Mouse (Mus musculus) heart, postnatal 10 days (tissue): ENCODE measurements at regions not wholly inside any gene's neighbourhood (a gene's known extent, or its start where the extent isn't known, plus 50 kb on each side); places are given as distances from the start of the nearest gene placed in this dataset.
"Not testable (repeated sequence)": the region's sequence is repeated elsewhere in the genome, so short reads cannot be mapped to it uniquely, and the experiment has no call there.

Experiments used
- DNase-seq, 2 experiments: peaks; one replicate each; pipeline ENCODE4 v3.0.0; 2021
- intact Hi-C: fragments of 180-260 bp; cut with DNase I; formaldehyde crosslinking; loops from one replicate; pipeline ENCODE4 v1.15.1; 2025

DNA sequence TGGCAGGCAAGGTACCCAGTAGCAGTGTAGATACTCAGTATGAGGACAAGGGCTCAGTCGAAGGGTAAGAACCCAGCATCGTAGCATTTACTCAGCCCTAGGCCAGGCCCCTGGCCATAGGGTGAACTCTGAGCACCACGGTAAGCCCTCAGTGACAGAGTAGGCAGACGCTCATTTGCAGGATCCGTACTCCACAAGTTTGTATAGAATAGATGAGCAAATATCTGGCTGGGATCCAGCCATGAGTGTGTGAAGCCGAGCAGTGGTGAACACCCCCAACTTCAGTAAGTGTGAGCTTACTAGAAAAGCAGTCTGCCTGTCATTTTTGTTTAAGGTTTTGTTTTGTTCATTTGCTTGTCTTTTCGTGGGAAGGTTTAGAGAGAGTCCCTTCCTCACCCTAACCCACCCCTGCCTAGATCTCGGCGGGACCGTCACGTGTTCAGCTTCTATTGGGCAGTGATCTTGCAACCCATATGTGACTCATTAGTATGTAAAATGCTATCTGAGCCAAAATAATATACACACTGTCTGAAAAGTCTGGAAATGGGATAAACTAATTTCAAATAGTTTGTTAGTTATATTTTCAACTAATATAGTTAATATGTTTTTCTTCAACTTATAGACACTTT, 76.3 kb downstream of the Gm5447 start:
- intact Hi-C loops = no loop called here
- no peak for DNase-seq

DNA sequence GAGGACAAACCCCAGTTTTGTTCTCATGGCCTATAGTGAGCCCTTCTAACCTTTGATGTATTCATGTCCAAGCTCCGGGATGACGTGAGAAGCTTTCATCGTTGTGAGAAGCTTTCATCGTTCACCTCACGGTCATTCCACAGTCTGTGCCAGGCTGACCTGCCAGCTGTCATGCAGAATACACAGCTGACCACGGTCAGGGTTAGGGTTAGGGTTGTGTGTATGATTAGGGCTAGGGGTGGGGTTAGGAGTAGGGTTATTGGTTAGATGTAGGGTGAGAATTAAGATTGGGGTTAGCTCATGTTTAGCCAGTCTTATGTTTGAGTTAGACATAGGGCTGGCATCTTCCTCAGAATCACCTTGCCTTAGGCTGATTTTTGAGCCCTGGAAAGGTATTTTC, 77.6 kb downstream of the Gm5447 start:
- intact Hi-C loops, DNase-seq: not testable (repeated sequence)

DNA sequence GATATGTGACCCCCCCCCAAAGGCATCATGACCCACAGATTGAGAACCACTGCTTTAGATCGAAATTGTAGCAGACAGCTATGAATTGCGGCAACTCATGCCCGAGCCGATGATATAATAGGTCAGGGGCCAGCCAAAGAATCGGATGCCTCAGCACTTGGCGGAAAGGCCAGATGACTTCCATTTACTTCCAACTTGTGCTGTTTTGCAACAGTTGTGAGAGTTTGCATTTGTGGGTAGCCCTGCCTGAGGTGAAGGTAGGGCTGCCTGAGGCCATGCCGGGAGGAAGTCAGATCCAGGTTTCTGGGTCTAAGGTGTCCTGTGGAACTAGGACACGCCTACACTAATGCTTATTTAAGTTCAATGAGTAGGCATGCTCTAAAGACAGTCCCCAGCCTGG, 80.4 kb downstream of the Gm5447 start:
- intact Hi-C loops = no loop called here
- DNase-seq = no peak

GRCm38 (mm10) chr13:31055376-31056083, 81.5 kb downstream of the Gm5447 start:
- DNase-seq = no peak
- intact Hi-C loops = no loop called here

- intact Hi-C loops = no loop called here
Observed at GRCm38 (mm10) chr13:31056154-31056871, 82.3 kb downstream of the Gm5447 start.

DNA sequence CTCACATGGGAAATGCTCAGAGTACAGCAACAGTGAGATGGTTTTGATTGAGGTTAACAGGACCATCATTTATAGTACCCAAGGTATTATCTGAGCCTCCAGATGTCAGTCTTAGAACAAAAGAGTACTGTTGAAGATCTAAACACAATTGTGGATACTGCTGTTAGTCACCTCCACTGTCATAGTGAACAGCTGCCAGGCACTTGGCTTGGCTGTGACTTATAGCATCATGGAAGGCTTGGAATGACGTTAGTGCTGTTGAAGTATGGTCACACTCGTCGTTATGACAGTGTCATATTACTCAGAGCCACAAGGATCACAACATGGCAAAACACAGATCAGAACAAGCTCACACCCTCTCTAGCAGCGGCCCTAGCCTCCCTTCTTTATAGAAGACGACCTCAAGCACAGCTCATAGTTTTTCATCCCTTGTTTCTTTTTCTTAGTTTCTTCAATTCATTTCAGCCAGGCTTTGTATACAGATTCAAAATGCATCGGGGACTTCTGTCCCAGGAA, 87.0 kb downstream of the Gm5447 start:
- intact Hi-C loops = no loop called here
- no peak for DNase-seq

More at GRCm38 (mm10) chr13:31056154-31056871, 82.3 kb downstream of the Gm5447 start:
- DNase-seq = no peak

GRCm38 (mm10) chr13:31068343-31068742, 94.3 kb downstream of the Gm5447 start:
- DNase-seq = no peak
- intact Hi-C loops = no loop called here

- intact Hi-C loops = loop anchor here (10.0 kb wide), 1 partner anchor 192 kb away; no protein-coding TSS in a partner anchor
- DNase-seq = no peak
Observed at GRCm38 (mm10) chr13:31076541-31076940, 102.5 kb downstream of the Gm5447 start.

DNA sequence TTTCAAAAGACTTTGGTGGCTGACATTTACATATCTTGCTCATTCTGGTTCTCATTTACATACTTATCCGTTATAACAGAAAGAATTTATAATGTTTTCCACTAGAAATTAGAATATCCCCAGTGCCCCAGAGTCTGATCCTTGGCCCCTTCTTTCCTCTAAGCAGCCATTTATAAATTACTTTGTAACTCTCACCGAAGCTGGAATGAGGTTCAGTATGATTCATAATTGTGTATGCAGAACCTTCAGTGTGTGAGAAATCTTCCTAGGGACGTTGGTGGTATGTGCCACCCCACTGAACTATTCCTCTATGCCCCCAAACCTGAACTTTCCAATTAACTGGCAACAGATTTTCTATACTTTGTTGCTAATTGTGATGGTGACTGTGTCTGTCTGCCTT, 104.7 kb downstream of the Gm5447 start:
- intact Hi-C loops = loop anchor here (10.0 kb wide), 1 partner anchor 194 kb away; no protein-coding TSS in a partner anchor

GRCm38 (mm10) chr13:31080215-31080614, 106.2 kb downstream of the Gm5447 start:
- intact Hi-C loops = loop anchor here (5.0 kb wide), 2 partner anchors 178 to 477 kb away; partner anchors contain the start of genes A530084C06Rik and Foxq1
- DNase-seq = no peak

More for the DNA sequence above, 104.7 kb downstream of the Gm5447 start:
- DNase-seq = no peak

DNA sequence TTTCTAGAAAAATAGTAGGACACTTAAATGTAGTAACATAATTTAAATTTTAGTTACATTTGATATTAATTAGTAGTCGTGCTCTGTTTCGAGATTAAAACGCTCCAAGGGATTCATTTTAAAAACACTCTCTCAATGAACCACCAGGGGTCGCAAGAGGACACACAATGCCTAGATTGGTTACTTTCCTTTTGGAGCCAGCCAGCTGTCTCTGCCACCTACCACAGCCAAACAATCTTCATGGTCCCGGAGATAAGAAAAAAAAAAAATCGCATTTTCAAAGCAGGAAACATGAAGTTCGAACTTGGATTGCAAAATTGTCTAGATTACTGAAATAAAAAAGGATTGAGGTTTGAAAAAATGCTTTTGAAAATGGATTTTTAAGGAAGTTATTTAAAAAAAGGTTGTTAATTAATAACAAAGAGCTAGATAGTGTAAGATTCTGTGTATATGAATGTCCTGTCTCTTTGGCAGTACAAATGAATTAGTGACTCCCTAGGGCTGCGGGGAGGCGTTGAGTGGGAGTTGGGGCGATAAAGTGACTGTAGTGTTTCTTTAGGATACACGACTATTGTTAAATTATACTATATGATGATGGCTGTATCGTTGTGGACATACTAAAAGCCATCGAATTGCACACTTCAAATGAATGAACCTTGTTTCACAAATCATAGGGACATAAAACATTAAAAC, 108.6 kb downstream of the Gm5447 start:
- intact Hi-C loops = loop anchor here (1.0 to 5.0 kb wide), 4 partner anchors 180 to 577 kb away; partner anchors contain the start of genes A530084C06Rik and Foxq1
- peak; percentile 73 to 84 for DNase-seq

- DNase-seq = no peak
- intact Hi-C loops = no loop called here
Observed at GRCm38 (mm10) chr13:31101051-31101450, 127.0 kb downstream of the Gm5447 start.

DNA sequence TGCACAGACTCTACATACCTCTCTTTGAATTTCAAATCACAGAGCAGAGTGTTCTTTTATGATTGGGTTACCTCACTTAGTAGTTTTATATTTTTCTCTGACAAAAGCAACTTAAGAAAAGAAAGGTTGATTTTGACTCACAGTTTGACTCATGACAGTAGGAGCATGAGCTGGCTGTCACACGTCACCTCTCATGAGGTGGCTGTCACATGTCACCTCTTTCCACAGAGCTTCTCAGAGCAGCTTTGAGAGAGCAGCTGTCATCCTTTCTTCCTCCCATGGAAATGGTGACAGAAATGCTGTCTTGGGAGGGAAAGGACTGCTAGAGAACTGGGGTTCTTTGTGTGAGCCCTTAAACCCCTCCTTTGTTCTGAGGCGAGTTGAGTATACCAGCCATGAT, 133.4 kb downstream of the Gm5447 start:
- intact Hi-C loops = no loop called here
- no peak for DNase-seq

GRCm38 (mm10) chr13:31109231-31109630, 135.2 kb downstream of the Gm5447 start:
- intact Hi-C loops = no loop called here

DNA sequence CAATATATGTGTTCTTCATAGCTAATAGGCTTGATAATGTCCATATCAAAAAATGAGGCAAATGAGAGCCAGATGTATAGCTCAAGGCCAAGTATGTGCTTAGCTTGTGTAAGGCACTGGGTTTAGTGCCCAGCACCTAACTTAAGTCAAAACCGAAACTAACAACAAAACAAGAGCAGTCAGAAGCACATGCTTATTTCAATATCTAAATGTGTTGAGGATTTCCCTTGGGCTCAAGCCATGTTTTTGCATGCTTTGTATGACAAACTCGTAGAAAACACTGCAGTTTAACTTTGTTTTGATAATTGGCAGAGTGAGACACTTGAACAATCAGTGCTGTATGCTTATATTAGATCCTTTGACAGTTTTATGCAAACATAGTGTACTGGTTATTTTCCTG, 148.7 kb downstream of the Gm5447 start:
- no peak for DNase-seq
- intact Hi-C loops = no loop called here

More at GRCm38 (mm10) chr13:31109231-31109630, 135.2 kb downstream of the Gm5447 start:
- no peak for DNase-seq

- no peak for DNase-seq
- intact Hi-C loops = no loop called here
Observed at GRCm38 (mm10) chr13:31124547-31125216, 150.7 kb downstream of the Gm5447 start.

DNA sequence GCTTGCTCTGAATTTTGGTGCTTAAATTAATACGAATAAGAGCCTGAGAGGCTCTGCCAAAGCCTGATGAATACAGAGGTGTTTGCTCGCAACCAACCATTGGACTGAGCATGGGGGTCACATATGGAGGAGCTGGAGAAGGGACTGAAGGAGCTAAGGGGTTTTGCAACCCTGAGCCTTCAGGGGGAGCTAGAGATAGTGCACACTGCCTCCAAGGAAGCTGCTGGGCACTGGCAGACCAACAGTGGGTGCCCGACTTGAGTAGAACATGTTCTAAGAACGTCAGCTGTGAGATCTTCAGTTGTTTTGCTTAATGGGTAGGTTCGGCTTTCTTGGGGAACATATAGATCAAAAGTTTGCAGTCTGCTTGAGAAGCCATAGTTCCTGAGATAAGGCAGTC, 158.5 kb downstream of the Gm5447 start:
- intact Hi-C loops = no loop called here

DNA sequence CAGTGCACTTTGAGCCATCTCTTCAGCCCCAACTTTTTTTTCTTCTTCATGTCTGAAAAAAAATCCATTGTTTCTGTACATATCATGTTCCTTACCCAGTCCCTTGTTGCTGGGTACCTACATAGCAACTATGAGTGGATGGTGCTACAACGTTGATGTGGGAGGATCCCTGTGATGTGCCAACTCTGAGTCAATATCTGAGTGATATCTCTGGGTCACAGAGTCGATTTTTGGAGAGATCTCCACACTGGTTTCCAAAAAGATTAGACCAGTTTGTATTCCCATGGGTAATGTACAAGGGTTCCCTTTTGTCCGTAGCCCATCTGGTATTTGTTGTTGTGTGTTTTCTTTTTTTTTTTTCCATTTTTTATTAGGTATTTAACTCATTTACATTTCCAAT, 165.7 kb downstream of the Gm5447 start:
- DNase-seq = no peak
- intact Hi-C loops = no loop called here

More for the DNA sequence above, 158.5 kb downstream of the Gm5447 start:
- DNase-seq = no peak

- intact Hi-C loops = no loop called here
- no peak for DNase-seq
Observed at GRCm38 (mm10) chr13:31147323-31147722, 173.3 kb downstream of the Gm5447 start.

- intact Hi-C loops = no loop called here
- no peak for DNase-seq
Observed at GRCm38 (mm10) chr13:31154066-31154465, 180.1 kb downstream of the Gm5447 start.
